Mouse (Mus musculus) CH12.LX (cell line): Measurements from ENCODE around the gene Dph7. TPM values are rescaled to one million over a fixed set of nuclear protein-coding genes. Genes with fewer than 3 reads are reported as not detected.
A peak's percentile ranks its signal among the peaks of the same experiment; 100 is the strongest.

ENCODE experiments used
- DNase-seq: peaks from one replicate; pipeline ENCODE4 v3.0.0-alpha.2; 2013; ENCODE audit errors: extremely low read depth
- H3K27ac ChIP-seq: 2 replicates; pipeline ENCODE4 v1.5.1; 2012; ENCODE audit warnings: low read depth, mild to moderate bottlenecking, control low read depth, moderate library complexity; ENCODE audit not compliant: insufficient read depth
- H3K27me3 ChIP-seq: replicated peaks from 2 replicates; pipeline ENCODE3; 2012; ENCODE audit warnings: inconsistent platforms
- H3K36me3 ChIP-seq, 2 experiments: replicated peaks in 1 of 2; 2 replicates each; pipeline versions ENCODE3 to v1.6.1; 2012; ENCODE audit warnings: inconsistent platforms in 1 of 2, low read length in 1 of 2, mild to moderate bottlenecking in 1 of 2, mixed read lengths in 1 of 2, moderate library complexity in 1 of 2; ENCODE audit not compliant: control insufficient read depth in 1 of 2, insufficient read depth in 1 of 2
- H3K4me1 ChIP-seq, 2 experiments: 2 replicates each; pipeline ENCODE4 v1.6.1; 2012; ENCODE audit warnings: inconsistent platforms in 1 of 2, moderate library complexity in 1 of 2; ENCODE audit not compliant: insufficient read depth in 2 of 2, control insufficient read depth in 1 of 2
- H3K4me2 ChIP-seq: 2 replicates; pipeline ENCODE4 v1.6.1; 2012; ENCODE audit warnings: low read depth, mild to moderate bottlenecking, control low read depth; ENCODE audit not compliant: poor library complexity, insufficient read depth, severe bottlenecking
- H3K4me3 ChIP-seq, 3 experiments: fragments of 150-350 bp in 1 of 3; sonication (generic) in 1 of 3; replicated peaks in 1 of 3; 2 replicates each; pipeline versions ENCODE3 to v1.5.1; 2011 to 2012; ENCODE audit warnings: low read depth in 2 of 3, low read length in 2 of 3, mild to moderate bottlenecking in 2 of 3, moderate library complexity in 2 of 3, control low read depth in 1 of 3, improper control_type of control experiment in 1 of 3, inconsistent platforms in 1 of 3, mixed read lengths in 1 of 3; ENCODE audit not compliant: poor library complexity in 1 of 3
- H3K79me2 ChIP-seq: replicated peaks from 2 replicates; pipeline ENCODE4 v1.6.1; 2012; ENCODE audit warnings: mild to moderate bottlenecking, moderate library complexity; ENCODE audit not compliant: control insufficient read depth, poor library complexity, insufficient read depth, severe bottlenecking; ENCODE audit errors: extremely low read depth
- H3K9ac ChIP-seq: 2 replicates; pipeline ENCODE4 v1.6.1; 2012; ENCODE audit warnings: low read depth, mild to moderate bottlenecking, control low read depth, moderate library complexity; ENCODE audit not compliant: insufficient read depth
- H3K9me3 ChIP-seq: replicated peaks from 2 replicates; pipeline ENCODE3; 2012; ENCODE audit warnings: low read length, inconsistent platforms, mixed read lengths
- BHLHE40 ChIP-seq: IDR thresholded peaks from 2 replicates; pipeline ENCODE4 v1.6.1; 2011; ENCODE audit warnings: mild to moderate bottlenecking, low read depth, low read length, improper control_type of control experiment
- CHD1 ChIP-seq: IDR thresholded peaks from 2 replicates; pipeline ENCODE4 v1.6.1; 2012; ENCODE audit warnings: low read depth, low read length, improper control_type of control experiment, inconsistent platforms
- CHD2 ChIP-seq: IDR thresholded peaks from 2 replicates; pipeline ENCODE4 v1.6.1; 2011; ENCODE audit warnings: low read length, improper control_type of control experiment
- CTCF ChIP-seq, 2 experiments: IDR thresholded peaks in 1 of 2; conservative IDR thresholded peaks in 1 of 2; 2 replicates each; pipeline ENCODE4 v1.5.1; 2011 to 2012; ENCODE audit warnings: low read depth in 2 of 2, low read length in 2 of 2, improper control_type of control experiment in 1 of 2, inconsistent platforms in 1 of 2, mild to moderate bottlenecking in 1 of 2, moderate library complexity in 1 of 2
- E2F4 ChIP-seq: IDR thresholded peaks from 2 replicates; pipeline ENCODE4 v1.6.1; 2011; ENCODE audit warnings: low read depth, low read length, improper control_type of control experiment; ENCODE audit not compliant: insufficient replicate concordance
- ELF1 ChIP-seq: IDR thresholded peaks from 2 replicates; pipeline ENCODE4 v1.6.1; 2014; ENCODE audit warnings: low read depth, mild to moderate bottlenecking, inconsistent platforms, low read length, improper control_type of control experiment
- EP300 ChIP-seq: IDR thresholded peaks from 2 replicates; pipeline ENCODE4 v1.6.1; 2011; ENCODE audit warnings: low read length, improper control_type of control experiment
- ETS1 ChIP-seq: conservative IDR thresholded peaks from 2 replicates; pipeline ENCODE4 v1.6.1; 2012; ENCODE audit warnings: low read depth, mild to moderate bottlenecking, inconsistent platforms, low read length, improper control_type of control experiment, moderate library complexity
- GABPA ChIP-seq: IDR thresholded peaks from 2 replicates; pipeline ENCODE4 v1.6.1; 2012; ENCODE audit warnings: low read depth, low read length, improper control_type of control experiment, inconsistent platforms; ENCODE audit not compliant: insufficient replicate concordance
- HCFC1 ChIP-seq: IDR thresholded peaks from 2 replicates; pipeline ENCODE4 v1.6.1; 2012; ENCODE audit warnings: low read depth, mild to moderate bottlenecking, inconsistent platforms, low read length, improper control_type of control experiment
- IRF4 ChIP-seq: IDR thresholded peaks from 2 replicates; pipeline ENCODE4 v1.6.1; 2014; ENCODE audit warnings: low read depth, mild to moderate bottlenecking, inconsistent platforms, low read length, improper control_type of control experiment
- JUN ChIP-seq: IDR thresholded peaks from 2 replicates; pipeline ENCODE4 v1.6.1; 2011; ENCODE audit warnings: low read depth, mild to moderate bottlenecking, low read length, improper control_type of control experiment, moderate library complexity; ENCODE audit not compliant: insufficient read depth
- JUND ChIP-seq: conservative IDR thresholded peaks from 2 replicates; pipeline ENCODE4 v1.6.1; 2011; ENCODE audit warnings: low read depth, low read length, improper control_type of control experiment
- KAT2A ChIP-seq: IDR thresholded peaks from 2 replicates; pipeline ENCODE4 v1.6.1; 2012; ENCODE audit warnings: low read length, improper control_type of control experiment, inconsistent platforms; ENCODE audit not compliant: insufficient replicate concordance
- MAFK ChIP-seq: IDR thresholded peaks from 2 replicates; pipeline ENCODE4 v1.6.1; 2011; ENCODE audit warnings: low read length, improper control_type of control experiment; ENCODE audit not compliant: insufficient replicate concordance
- MAX ChIP-seq: IDR thresholded peaks from 2 replicates; pipeline ENCODE4 v1.6.1; 2011; ENCODE audit warnings: low read length, improper control_type of control experiment
- MAZ ChIP-seq: IDR thresholded peaks from 2 replicates; pipeline ENCODE4 v1.6.1; 2012; ENCODE audit warnings: low read depth, mild to moderate bottlenecking, inconsistent platforms, low read length, improper control_type of control experiment, moderate library complexity
- MEF2A ChIP-seq: IDR thresholded peaks from 2 replicates; pipeline ENCODE4 v1.6.1; 2014; ENCODE audit warnings: low read depth, mild to moderate bottlenecking, inconsistent platforms, low read length, improper control_type of control experiment, borderline replicate concordance
- MXI1 ChIP-seq: IDR thresholded peaks from 2 replicates; pipeline ENCODE4 v1.6.1; 2011; ENCODE audit warnings: mild to moderate bottlenecking, low read depth, low read length, improper control_type of control experiment
- MYC ChIP-seq: IDR thresholded peaks from 2 replicates; pipeline ENCODE4 v1.6.1; 2011; ENCODE audit warnings: low read depth, mild to moderate bottlenecking, improper control_type of control experiment, low read length
- NELFE ChIP-seq: IDR thresholded peaks from 2 replicates; pipeline ENCODE4 v1.6.1; 2011; ENCODE audit warnings: low read depth, low read length, improper control_type of control experiment
- NRF1 ChIP-seq: IDR thresholded peaks from 2 replicates; pipeline ENCODE4 v1.6.1; 2014; ENCODE audit warnings: low read depth, mild to moderate bottlenecking, inconsistent platforms, low read length, improper control_type of control experiment, moderate library complexity
- PAX5 ChIP-seq: IDR thresholded peaks from 2 replicates; pipeline ENCODE4 v1.6.1; 2012; ENCODE audit warnings: low read length, inconsistent platforms, mixed read lengths
- POLR2A ChIP-seq: IDR thresholded peaks from 2 replicates; pipeline ENCODE4 v1.6.1; 2011; ENCODE audit warnings: low read depth, mild to moderate bottlenecking, improper control_type of control experiment, low read length
- POLR2AphosphoS2 ChIP-seq: IDR thresholded peaks from 2 replicates; pipeline ENCODE4 v1.6.1; 2011; ENCODE audit warnings: low read depth, low read length, improper control_type of control experiment
- RAD21 ChIP-seq: IDR thresholded peaks from 2 replicates; pipeline ENCODE4 v1.6.1; 2011; ENCODE audit warnings: low read depth, mild to moderate bottlenecking, low read length, improper control_type of control experiment, moderate library complexity
- RCOR1 ChIP-seq: conservative IDR thresholded peaks from 2 replicates; pipeline ENCODE4 v1.6.1; 2012; ENCODE audit warnings: low read depth, mild to moderate bottlenecking, inconsistent platforms, low read length, improper control_type of control experiment
- SIN3A ChIP-seq: IDR thresholded peaks from 2 replicates; pipeline ENCODE4 v1.6.1; 2012; ENCODE audit warnings: low read length, improper control_type of control experiment, inconsistent platforms
- SMC3 ChIP-seq: IDR thresholded peaks from 2 replicates; pipeline ENCODE4 v1.6.1; 2011; ENCODE audit warnings: low read depth, low read length, improper control_type of control experiment
- TBP ChIP-seq: conservative IDR thresholded peaks from 2 replicates; pipeline ENCODE4 v1.6.1; 2011; ENCODE audit warnings: low read depth, low read length, improper control_type of control experiment
- TCF12 ChIP-seq: IDR thresholded peaks from 2 replicates; pipeline ENCODE4 v1.6.1; 2014; ENCODE audit warnings: low read depth, mild to moderate bottlenecking, inconsistent platforms, low read length, improper control_type of control experiment
- UBTF ChIP-seq: IDR thresholded peaks from 2 replicates; pipeline ENCODE4 v1.6.1; 2012; ENCODE audit warnings: low read depth, mild to moderate bottlenecking, inconsistent platforms, low read length, improper control_type of control experiment, moderate library complexity
- USF1 ChIP-seq: IDR thresholded peaks from 2 replicates; pipeline ENCODE4 v1.6.1; 2014; ENCODE audit warnings: low read depth, mild to moderate bottlenecking, inconsistent platforms, low read length, improper control_type of control experiment
- USF2 ChIP-seq: conservative IDR thresholded peaks from 2 replicates; pipeline ENCODE4 v1.6.1; 2011; ENCODE audit warnings: low read depth, low read length, improper control_type of control experiment
- ZC3H11A ChIP-seq: IDR thresholded peaks from 2 replicates; pipeline ENCODE4 v1.6.1; 2012; ENCODE audit warnings: low read depth, mild to moderate bottlenecking, inconsistent platforms, low read length, improper control_type of control experiment
- ZKSCAN1 ChIP-seq: IDR thresholded peaks from 2 replicates; pipeline ENCODE4 v1.6.1; 2012; ENCODE audit warnings: low read depth, inconsistent platforms, low read length, improper control_type of control experiment, borderline replicate concordance
- ZMIZ1 ChIP-seq: IDR thresholded peaks from 2 replicates; pipeline ENCODE4 v1.6.1; 2012; ENCODE audit warnings: low read depth, mild to moderate bottlenecking, inconsistent platforms, low read length, improper control_type of control experiment
- ZNF384 ChIP-seq: IDR thresholded peaks from 2 replicates; pipeline ENCODE4 v1.6.1; 2012; ENCODE audit warnings: low read depth, low read length, improper control_type of control experiment, inconsistent platforms
- dilution Hi-C: fragments of 300-500 bp; cut with MboI; formaldehyde crosslinking; loops from 2 replicates; pipeline ENCODE4 v1.14.3; 2020; ENCODE audit warnings: low sequenced_read_pairs; ENCODE audit not compliant: extremely low pct_unique_long_range_greater_than_20kb, extremely low pct_ligation_motif_present
- in situ Hi-C: fragments of 300-500 bp; cut with MboI; formaldehyde crosslinking; loops from 3 replicates; pipeline ENCODE4 v1.14.3; 2019; ENCODE audit warnings: low sequenced_read_pairs, low pct_ligation_motif_present, low pct_unique_long_range_greater_than_20kb, mixed read lengths
- polyA plus RNA-seq: library from polyadenylated mRNA; unstranded; fragments of >175 nt; gene quantifications from 2 replicates; pipeline ENCODE4 v1.2.1, GENCODE M21; 2012; ENCODE audit warnings: low read depth; ENCODE audit not compliant: insufficient read length
- total RNA-seq, 2 experiments: library from RNA; depleted of rRNA; stranded (reverse); fragments of 300-350 nt in 1 of 2; fragments of >200 nt in 1 of 2; gene quantifications; 2 replicates each; pipeline ENCODE4 v1.2.3; 2012 to 2014

Gene Dph7
- total and polyA plus RNA-seq, 3 experiments = 23.4 to 24.7 (median 24.6) TPM

- H3K4me2 ChIP-seq = peak within 1 kb of the TSS; percentile 74
- H3K4me1 ChIP-seq = peaks cover 6 to 33% of the 10 kb centered on the region in 2 experiments; a peak in 3 of 4 replicates
- TF ChIP-seq POLR2A (no peak; the same call in 1 of the 2 replicates), ZKSCAN1 (no peak), ZC3H11A (no peak), MYC (peak; percentile 82), GABPA (no peak), KAT2A (no peak), CHD1 (no peak), HCFC1 (no peak; the same call in 1 of the 2 replicates), IRF4 (0 out of 2 replicates have a peak, but pooled peaks have one; percentile 17), NRF1 (no peak), SMC3 (no peak), RCOR1 (no peak), ZNF384 (no peak), EP300 (no peak), JUND (no peak), USF1 (peak; percentile 84), E2F4 (no peak), CHD2 (peak; percentile 77), POLR2AphosphoS2 (no peak), MAZ (no peak), TCF12 (peak; percentile 53; the same call in 1 of the 2 replicates), MAX (peak; percentile 89), TBP (peak; percentile 50; the same call in 1 of the 2 replicates), USF2 (peak; percentile 68), NELFE (peak; percentile 52; the same call in 1 of the 2 replicates), ZMIZ1 (no peak; the same call in 1 of the 2 replicates), ELF1 (0 out of 2 replicates have a peak, but pooled peaks have one; percentile 18), ETS1 (peak; percentile 32; the same call in 1 of the 2 replicates), RAD21 (no peak), MEF2A (0 out of 2 replicates have a peak, but pooled peaks have one; percentile 16), MXI1 (peak; percentile 98), CTCF (conservative IDR thresholded peaks at IDR 0.05 in 1 of 2, IDR thresholded peaks at IDR 0.05 in 1 of 2; ENCODE audit: low read depth in 2 of 2, low read length in 2 of 2) (no peak), MAFK (no peak), PAX5 (no peak), UBTF (no peak), SIN3A (peak; percentile 97), BHLHE40 (peak; percentile 83), JUN (no peak)
- TF ChIP-seq, all 38 proteins: peak for 15
- peak within 1 kb of the TSS; percentile 46 for H3K27ac ChIP-seq
- H3K9ac ChIP-seq = peak within 1 kb of the TSS; percentile 51
- no peaks in the 10 kb centered on the region for H3K9me3 ChIP-seq
- DNase-seq = peak; percentile 95
- H3K4me3 ChIP-seq = peak within 1 kb of the TSS; percentile 75 to 86 (median 81)
- dilution Hi-C loops (no loop called here), in situ Hi-C loops (no loop called here)
- peaks cover 14 to 46% of the 10 kb centered on the region in 2 experiments for H3K36me3 ChIP-seq
- no peaks in the 10 kb centered on the region for H3K27me3 ChIP-seq
- H3K79me2 ChIP-seq = 0 out of 2 replicates have a peak, but pooled peaks cover 5% of the 10 kb centered on the region
Measured at GRCm38 (mm10) chr2:24975704-24976297, 13.6 kb downstream of the Dph7 start, which contains the start of gene Pnpla7. Gene Pnpla7 (plus strand): TSS chr2:24976033.
